Mouse (Mus musculus) kidney, embryonic 15.5 days (tissue): ENCODE data around the gene Agt. TPM values are rescaled to one million over a fixed set of nuclear protein-coding genes. Genes with fewer than 3 reads are reported as not detected.

ENCODE experiments used
- ATAC-seq: fragments of 200-750 bp; cut with Nextera tagmentation; replicated peaks from 2 replicates; pipeline ENCODE4 v1.8.0; 2017; ENCODE audit warnings: moderate TSS enrichment; ENCODE audit not compliant: low FRiP score
- H3K27ac ChIP-seq: fragments of 300-500 bp; sonication (generic); 2 replicates; pipeline ENCODE4 v1.5.1; 2015; ENCODE audit warnings: mild to moderate bottlenecking, inconsistent platforms
- H3K27me3 ChIP-seq: fragments of 300-500 bp; sonication (generic); 2 replicates; pipeline ENCODE4 v1.6.1; 2015; ENCODE audit warnings: inconsistent platforms
- H3K36me3 ChIP-seq: fragments of 300-500 bp; sonication (generic); 2 replicates; pipeline ENCODE4 v1.6.1; 2015; ENCODE audit warnings: inconsistent platforms
- H3K4me1 ChIP-seq: fragments of 300-500 bp; sonication (generic); 2 replicates; pipeline ENCODE4 v1.6.1; 2015; ENCODE audit warnings: inconsistent platforms
- H3K4me2 ChIP-seq: fragments of 300-500 bp; sonication (generic); 2 replicates; pipeline ENCODE4 v1.6.1; 2015; ENCODE audit warnings: moderate library complexity, mild to moderate bottlenecking, inconsistent platforms
- H3K4me3 ChIP-seq: fragments of 300-500 bp; sonication (generic); replicated peaks from 2 replicates; pipeline ENCODE4 v1.5.1; 2015; ENCODE audit warnings: mild to moderate bottlenecking, inconsistent platforms
- H3K9ac ChIP-seq: fragments of 300-500 bp; sonication (generic); 2 replicates; pipeline ENCODE4 v1.6.1; 2015; ENCODE audit warnings: mild to moderate bottlenecking, inconsistent platforms
- H3K9me3 ChIP-seq: fragments of 300-500 bp; sonication (generic); replicated peaks from 2 replicates; pipeline ENCODE4 v1.6.1; 2016; ENCODE audit warnings: inconsistent platforms
- WGBS: fragments of 180-500 bp; shearing (Covaris S2); methylation state at CpG from one replicate; pipeline ENCODE4 v1.1.7; 2015; ENCODE audit warnings: mixed read lengths; 5-methylcytosine and 5-hydroxymethylcytosine counted together
- polyA plus RNA-seq: library from polyadenylated mRNA; unstranded; fragments of >200 nt; fragmentation: Nextera tagmentation; extraction: Ambion mirVana; gene quantifications from 2 replicates; pipeline ENCODE4 v1.2.1, GENCODE M21; 2015

Gene Agt
- 1.9 and 3.2 TPM in 2 replicates for polyA plus RNA-seq

- Histone ChIP-seq H3K27me3 (no peaks in the 10 kb centered on the region), H3K4me1 (peaks cover 12% of the 10 kb centered on the region; the same call in 1 of the 2 replicates), H3K36me3 (no peaks in the 10 kb centered on the region), H3K4me3 (no peak within 1 kb of the TSS), H3K9ac (no peak within 1 kb of the TSS), H3K9me3 (no peaks in the 10 kb centered on the region), H3K27ac (no peak within 1 kb of the TSS), H3K4me2 (no peak within 1 kb of the TSS)
- WGBS = 84% methylated on average over 2 of the region's 2 CpGs
- no peak for ATAC-seq
Observed at GRCm38 (mm10) chr8:124569593-124569992, at the start of gene Agt. Agt (minus strand) TSS chr8:124569706.

GRCm38 (mm10) chr8:124618252-124618651, 48.7 kb upstream of the Agt start:
- no peak overlapping the region for H3K9ac ChIP-seq
- H3K4me1 ChIP-seq = peaks cover 6% of the 10 kb centered on the region
- H3K4me3 ChIP-seq = no peak overlapping the region
- H3K27me3 ChIP-seq = peaks cover 11% of the 10 kb centered on the region
- no peak overlapping the region for H3K27ac ChIP-seq
- H3K9me3 ChIP-seq = no peaks in the 10 kb centered on the region
- 64% methylated on average over 9 of the region's 9 CpGs for WGBS
- no peak overlapping the region for H3K4me2 ChIP-seq
- no peak for ATAC-seq
- H3K36me3 ChIP-seq = no peaks in the 10 kb centered on the region

- H3K27ac ChIP-seq = no peak overlapping the region
- no peaks in the 10 kb centered on the region for H3K36me3 ChIP-seq
- peak overlapping the region; percentile 45 for H3K4me3 ChIP-seq
- peak overlapping the region; percentile 86 for H3K4me2 ChIP-seq
- peak overlapping the region; percentile 42; the same call in 1 of the 2 replicates for H3K9ac ChIP-seq
- WGBS = 6% methylated on average over 17 of the region's 17 CpGs
- peaks cover 11% of the 10 kb centered on the region for H3K27me3 ChIP-seq
- H3K9me3 ChIP-seq = no peaks in the 10 kb centered on the region
- H3K4me1 ChIP-seq = peaks cover 6% of the 10 kb centered on the region
- ATAC-seq = peak; percentile 63
Observed at GRCm38 (mm10) chr8:124617266-124617869, 47.9 kb upstream of the Agt start.

- no peak for ATAC-seq
- Histone ChIP-seq H3K27me3 (peaks cover 11% of the 10 kb centered on the region), H3K4me2 (no peak overlapping the region), H3K4me1 (peaks cover 6% of the 10 kb centered on the region), H3K9ac (no peak overlapping the region), H3K36me3 (no peaks in the 10 kb centered on the region), H3K4me3 (no peak overlapping the region), H3K27ac (no peak overlapping the region), H3K9me3 (no peaks in the 10 kb centered on the region)
- 74% methylated on average over 6 of the region's 6 CpGs for WGBS
Observed at GRCm38 (mm10) chr8:124614325-124614724, 44.8 kb upstream of the Agt start.

GRCm38 (mm10) chr8:124608972-124609353, 39.5 kb upstream of the Agt start:
- WGBS = 79% methylated on average over 9 of the region's 9 CpGs
- ATAC-seq = no peak
- H3K4me3 ChIP-seq = no peak overlapping the region

GRCm38 (mm10) chr8:124608239-124608971, 38.9 kb upstream of the Agt start:
- H3K27ac ChIP-seq = no peak overlapping the region
- no peak overlapping the region for H3K4me2 ChIP-seq
- H3K9me3 ChIP-seq = no peaks in the 10 kb centered on the region
- no peak for ATAC-seq
- 61% methylated on average over 13 of the region's 13 CpGs for WGBS
- H3K36me3 ChIP-seq = no peaks in the 10 kb centered on the region
- H3K27me3 ChIP-seq = no peaks in the 10 kb centered on the region
- no peak overlapping the region for H3K4me3 ChIP-seq
- peaks cover 5% of the 10 kb centered on the region; the same call in 1 of the 2 replicates for H3K4me1 ChIP-seq
- H3K9ac ChIP-seq = no peak overlapping the region

More at GRCm38 (mm10) chr8:124608972-124609353, 39.5 kb upstream of the Agt start:
- no peaks in the 10 kb centered on the region for H3K36me3 ChIP-seq
- no peaks in the 10 kb centered on the region for H3K9me3 ChIP-seq
- no peak overlapping the region for H3K4me2 ChIP-seq
- H3K27ac ChIP-seq = no peak overlapping the region
- H3K27me3 ChIP-seq = no peaks in the 10 kb centered on the region
- H3K4me1 ChIP-seq = peaks cover 5% of the 10 kb centered on the region; the same call in 1 of the 2 replicates
- H3K9ac ChIP-seq = no peak overlapping the region

- peaks cover 3% of the 10 kb centered on the region; the same call in 1 of the 2 replicates for H3K4me1 ChIP-seq
- H3K27ac ChIP-seq = no peak overlapping the region
- no peak for ATAC-seq
- no peak overlapping the region for H3K4me2 ChIP-seq
- H3K4me3 ChIP-seq = no peak overlapping the region
- H3K9me3 ChIP-seq = no peaks in the 10 kb centered on the region
- 75% methylated on average over 5 of the region's 5 CpGs for WGBS
- H3K36me3 ChIP-seq = no peaks in the 10 kb centered on the region
- no peaks in the 10 kb centered on the region for H3K27me3 ChIP-seq
- H3K9ac ChIP-seq = no peak overlapping the region
Observed at GRCm38 (mm10) chr8:124604066-124604465, 34.6 kb upstream of the Agt start.

GRCm38 (mm10) chr8:124589393-124589792, 19.9 kb upstream of the Agt start:
- no peak for ATAC-seq
- no peak overlapping the region for H3K4me2 ChIP-seq
- H3K4me3 ChIP-seq = no peak overlapping the region
- no peaks in the 10 kb centered on the region for H3K9me3 ChIP-seq
- no peak overlapping the region for H3K27ac ChIP-seq
- H3K36me3 ChIP-seq = no peaks in the 10 kb centered on the region
- no peaks in the 10 kb centered on the region for H3K27me3 ChIP-seq
- 82% methylated on average over 4 of the region's 4 CpGs for WGBS
- H3K9ac ChIP-seq = no peak overlapping the region
- H3K4me1 ChIP-seq = no peaks in the 10 kb centered on the region

- no peak overlapping the region for H3K4me3 ChIP-seq
- H3K4me1 ChIP-seq = no peaks in the 10 kb centered on the region
- H3K27me3 ChIP-seq = no peaks in the 10 kb centered on the region
- H3K9ac ChIP-seq = no peak overlapping the region
- H3K27ac ChIP-seq = no peak overlapping the region
- ATAC-seq = no peak
- H3K4me2 ChIP-seq = no peak overlapping the region
- 81% methylated on average over 2 of the region's 2 CpGs for WGBS
- no peaks in the 10 kb centered on the region for H3K9me3 ChIP-seq
- no peaks in the 10 kb centered on the region for H3K36me3 ChIP-seq
Observed at GRCm38 (mm10) chr8:124586556-124586955, 17.1 kb upstream of the Agt start.

GRCm38 (mm10) chr8:124585718-124586425, 16.4 kb upstream of the Agt start:
- Histone ChIP-seq H3K27ac (no peak overlapping the region), H3K9ac (no peak overlapping the region), H3K27me3 (no peaks in the 10 kb centered on the region), H3K4me3 (no peak overlapping the region), H3K4me2 (no peak overlapping the region), H3K9me3 (no peaks in the 10 kb centered on the region), H3K4me1 (no peaks in the 10 kb centered on the region), H3K36me3 (no peaks in the 10 kb centered on the region)
- 0 out of 2 replicates have a peak, but pooled peaks have one; percentile 29 for ATAC-seq
- 38% methylated on average over 3 of the region's 3 CpGs for WGBS

- ATAC-seq = no peak
- Histone ChIP-seq H3K36me3 (no peaks in the 10 kb centered on the region), H3K27ac (no peak overlapping the region), H3K4me2 (no peak overlapping the region), H3K4me1 (peaks cover 7% of the 10 kb centered on the region; the same call in 1 of the 2 replicates), H3K9me3 (no peaks in the 10 kb centered on the region), H3K27me3 (no peaks in the 10 kb centered on the region), H3K4me3 (no peak overlapping the region), H3K9ac (no peak overlapping the region)
- 64% methylated on average over 1 of the region's 1 CpGs for WGBS
Observed at GRCm38 (mm10) chr8:124576751-124577150, 7.2 kb upstream of the Agt start.

- Histone ChIP-seq H3K4me2 (no peak within 1 kb of the TSS), H3K36me3 (no peaks in the 10 kb centered on the region), H3K9me3 (no peaks in the 10 kb centered on the region), H3K27ac (no peak within 1 kb of the TSS), H3K9ac (no peak within 1 kb of the TSS), H3K4me3 (no peak within 1 kb of the TSS), H3K27me3 (no peaks in the 10 kb centered on the region), H3K4me1 (peaks cover 7% of the 10 kb centered on the region; the same call in 1 of the 2 replicates)
- no peak for ATAC-seq
- 88% methylated on average over 8 of the region's 8 CpGs for WGBS
Observed at GRCm38 (mm10) chr8:124575811-124576210, 6.3 kb upstream of the Agt start, which contains the start of gene Capn9. Capn9 (plus strand) TSS chr8:124576111.
